Mouse (Mus musculus) urinary bladder, postnatal 4 days (tissue): ENCODE results near the gene Gadd45b.

Experiments used
- DNase-seq, 2 experiments: peaks; one replicate each; pipeline ENCODE4 v3.0.0; 2021 to 2022; ENCODE audit warnings: low spot score in 2 of 2

Gene Gadd45b

GRCm38 (mm10) chr10:80909375-80910162 is 20.3 kb upstream of the Gadd45b start:
- no peak for DNase-seq

GRCm38 (mm10) chr10:80911354-80911753 is 18.5 kb upstream of the Gadd45b start:
- no peak for DNase-seq

- DNase-seq: no peak
These were observed 18.0 kb upstream of the Gadd45b start for GRCm38 (mm10) chr10:80911891-80912290.

- DNase-seq: no peak
These were observed 16.4 kb upstream of the Gadd45b start for GRCm38 (mm10) chr10:80913364-80914011.

GRCm38 (mm10) chr10:80914253-80914656 is 15.6 kb upstream of the Gadd45b start:
- no peak for DNase-seq

GRCm38 (mm10) chr10:80915260-80915659 is 14.6 kb upstream of the Gadd45b start:
- no peak for DNase-seq

- DNase-seq: no peak
These were observed 14.1 kb upstream of the Gadd45b start for GRCm38 (mm10) chr10:80915736-80916135.

GRCm38 (mm10) chr10:80917336-80917778 is 12.5 kb upstream of the Gadd45b start:
- DNase-seq: no peak

- DNase-seq: peak in 1 of 2 experiments; percentile 58
These were observed 12.0 kb upstream of the Gadd45b start, which contains the start of gene Lmnb2 for GRCm38 (mm10) chr10:80917779-80918434. Gene Lmnb2 (minus strand): TSS chr10:80918245.

GRCm38 (mm10) chr10:80921923-80922322 is 8.0 kb upstream of the Gadd45b start:
- DNase-seq: no peak

GRCm38 (mm10) chr10:80925472-80925871 is 4.4 kb upstream of the Gadd45b start:
- DNase-seq: no peak

- peak; percentile 87 to 92 for DNase-seq
These were observed 1.1 kb upstream of the Gadd45b start for GRCm38 (mm10) chr10:80928586-80929298.

- no peak for DNase-seq
These were observed 684 bp downstream of the Gadd45b start for GRCm38 (mm10) chr10:80930361-80931152.

- no peak for DNase-seq
These were observed 1.3 kb downstream of the Gadd45b start for GRCm38 (mm10) chr10:80931153-80931671.

- DNase-seq: no peak
These were observed 1.8 kb downstream of the Gadd45b start for GRCm38 (mm10) chr10:80931695-80932094.

- no peak for DNase-seq
These were observed 2.3 kb downstream of the Gadd45b start for GRCm38 (mm10) chr10:80932206-80932605.

- no peak for DNase-seq
These were observed 3.0 kb downstream of the Gadd45b start for GRCm38 (mm10) chr10:80932700-80933420.

GRCm38 (mm10) chr10:80933421-80933979 is 3.6 kb downstream of the Gadd45b start:
- DNase-seq: no peak

GRCm38 (mm10) chr10:80934136-80934985 is 4.5 kb downstream of the Gadd45b start:
- DNase-seq: no peak
